Mouse (Mus musculus) hindbrain, embryonic 14.5 days (tissue): ENCODE data around the gene Mixl1. TPM values are rescaled to one million over a fixed set of nuclear protein-coding genes. Genes with fewer than 3 reads are reported as not detected.

Source experiments
- ATAC-seq: fragments of 200-750 bp; cut with Nextera tagmentation; 2 replicates; pipeline ENCODE4 v1.8.0; 2017; ENCODE audit warnings: moderate number of reproducible peaks, mild to moderate bottlenecking, moderate TSS enrichment, moderate library complexity; ENCODE audit not compliant: low FRiP score
- DNase-seq: peaks from one replicate; pipeline ENCODE4 v3.0.0-alpha.2; 2015; ENCODE audit warnings: low spot score
- H3K27ac ChIP-seq: fragments of 300-500 bp; sonication (generic); 2 replicates; pipeline ENCODE4 v1.5.1; 2014; ENCODE audit warnings: mild to moderate bottlenecking, moderate library complexity
- H3K27me3 ChIP-seq: fragments of 300-500 bp; sonication (generic); 2 replicates; pipeline ENCODE4 v1.6.1; 2014; ENCODE audit warnings: mild to moderate bottlenecking, low read length, mixed read lengths; ENCODE audit not compliant: control insufficient read depth, insufficient read depth
- H3K36me3 ChIP-seq: fragments of 300-500 bp; sonication (generic); replicated peaks from 2 replicates; pipeline ENCODE4 v1.6.1; 2014; ENCODE audit not compliant: control insufficient read depth, insufficient read depth
- H3K4me1 ChIP-seq: fragments of 300-500 bp; sonication (generic); replicated peaks from 2 replicates; pipeline ENCODE4 v1.6.1; 2014; ENCODE audit warnings: antibody characterized with exemption, low read length, mixed read lengths; ENCODE audit not compliant: control insufficient read depth, insufficient read depth
- H3K4me2 ChIP-seq: fragments of 300-500 bp; sonication (generic); replicated peaks from 2 replicates; pipeline ENCODE4 v1.6.1; 2014; ENCODE audit warnings: mild to moderate bottlenecking, moderate library complexity
- H3K4me3 ChIP-seq: fragments of 300-500 bp; sonication (generic); replicated peaks from 2 replicates; pipeline ENCODE4 v1.5.1; 2014; ENCODE audit warnings: mild to moderate bottlenecking, low read length
- H3K9ac ChIP-seq: fragments of 300-500 bp; sonication (generic); 2 replicates; pipeline ENCODE4 v1.6.1; 2014
- H3K9me3 ChIP-seq: fragments of 300-500 bp; sonication (generic); 2 replicates; pipeline ENCODE4 v1.6.1; 2016; ENCODE audit warnings: low read length; ENCODE audit not compliant: control insufficient read depth
- WGBS: fragments of 180-500 bp; shearing (Covaris S2); extraction: QIAGEN DNeasy Blood & Tissue Kit; methylation state at CpG from one replicate; pipeline ENCODE4 v1.1.7; 2014; 5-methylcytosine and 5-hydroxymethylcytosine counted together
- polyA plus RNA-seq: library from polyadenylated mRNA; unstranded; fragments of >200 nt; fragmentation: Nextera tagmentation; extraction: Ambion mirVana; gene quantifications from 2 replicates; pipeline ENCODE4 v1.2.1, GENCODE M21; 2014

Mixl1 gene
- polyA plus RNA-seq, 1 experiment from 2014 or later: 0.16 TPM

DNA sequence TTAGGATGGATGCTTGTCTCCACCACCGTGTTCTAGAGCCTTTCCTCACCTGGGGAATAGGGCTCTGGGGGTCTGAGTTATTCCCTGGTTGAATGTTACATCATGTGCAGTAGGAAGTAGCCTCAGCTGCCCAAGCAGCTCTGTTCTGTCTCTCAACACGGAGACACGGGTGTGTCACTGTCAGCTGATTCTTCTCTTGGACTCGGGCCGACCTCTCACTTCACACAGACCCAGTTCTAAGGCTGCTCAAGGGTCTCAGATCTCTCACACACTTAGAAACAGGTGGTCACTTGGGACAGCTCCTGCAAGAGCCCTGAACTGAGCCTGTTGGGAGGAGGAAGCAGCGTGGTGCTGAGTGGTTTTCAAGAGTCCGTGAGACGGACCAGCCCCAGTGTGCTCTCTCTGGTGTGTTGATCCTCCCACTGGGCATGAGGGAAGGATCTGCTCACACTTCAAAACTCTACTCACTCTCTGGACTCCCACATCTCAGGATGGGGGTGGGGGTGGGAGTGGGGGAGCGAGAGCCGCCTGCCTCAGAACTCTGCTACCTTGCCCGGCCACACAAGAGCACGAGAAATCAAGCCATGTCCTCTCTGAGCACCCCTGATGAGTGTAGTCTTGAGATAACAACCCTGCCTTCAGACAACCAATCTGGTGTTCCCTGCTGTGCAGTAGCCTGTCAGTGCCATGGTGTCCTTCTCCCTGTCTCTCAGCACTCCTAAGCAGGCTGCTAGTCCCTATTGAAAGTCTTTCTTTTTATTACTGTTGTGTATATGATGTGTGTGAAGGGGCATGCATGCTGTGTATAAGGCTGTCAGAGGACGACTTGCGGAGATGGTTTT lies 12.3 kb upstream of the Mixl1 start:
- DNase-seq (no peak), ATAC-seq (no peak)
- Histone ChIP-seq H3K4me1 (no peaks in the 10 kb centered on the region), H3K27ac (no peak overlapping the region), H3K4me3 (no peak overlapping the region), H3K27me3 (no peaks in the 10 kb centered on the region), H3K36me3 (no peaks in the 10 kb centered on the region), H3K4me2 (no peak overlapping the region), H3K9ac (no peak overlapping the region), H3K9me3 (no peaks in the 10 kb centered on the region)
- 75% methylated on average over 14 of the region's 14 CpGs for WGBS

- Histone ChIP-seq H3K4me2 (no peak overlapping the region), H3K4me3 (no peak overlapping the region), H3K27ac (no peak overlapping the region), H3K36me3 (no peaks in the 10 kb centered on the region), H3K4me1 (no peaks in the 10 kb centered on the region), H3K27me3 (no peaks in the 10 kb centered on the region), H3K9ac (no peak overlapping the region), H3K9me3 (no peaks in the 10 kb centered on the region)
- DNase-seq (no peak), ATAC-seq (no peak)
- WGBS: 82% methylated on average over 3 of the region's 3 CpGs
Observed at GRCm38 (mm10) chr1:180707813-180708212, 11.0 kb upstream of the Mixl1 start.

- H3K9me3 ChIP-seq: no peaks in the 10 kb centered on the region
- no peaks in the 10 kb centered on the region for H3K4me1 ChIP-seq
- no peaks in the 10 kb centered on the region for H3K36me3 ChIP-seq
- DNase-seq: no peak
- ATAC-seq: no peak
- H3K27ac ChIP-seq: no peak overlapping the region
- H3K4me2 ChIP-seq: no peak overlapping the region
- 76% methylated on average over 3 of the region's 3 CpGs for WGBS
- no peak overlapping the region for H3K9ac ChIP-seq
- H3K4me3 ChIP-seq: no peak overlapping the region
- no peaks in the 10 kb centered on the region for H3K27me3 ChIP-seq
Observed at GRCm38 (mm10) chr1:180707368-180707767, 10.5 kb upstream of the Mixl1 start.

DNA sequence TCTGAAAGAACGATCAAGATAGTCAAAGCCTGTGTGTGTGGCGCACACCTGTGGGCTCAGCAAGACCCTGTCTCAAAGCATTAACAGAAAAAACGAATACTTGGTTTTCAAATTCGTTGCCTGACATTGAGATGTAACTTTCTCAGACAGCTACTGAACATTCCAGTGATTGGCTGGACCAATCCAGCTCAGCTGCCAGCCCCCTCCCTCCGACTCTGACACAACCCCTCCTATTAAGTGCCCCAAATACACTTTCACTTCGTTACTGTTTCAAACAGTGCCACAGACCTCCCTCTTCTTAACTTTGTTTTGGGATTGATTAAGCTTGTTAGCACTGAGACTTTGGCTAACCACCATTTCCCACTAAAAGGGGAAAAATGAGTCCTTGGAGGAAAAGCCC lies 6.6 kb upstream of the Mixl1 start:
- Histone ChIP-seq H3K36me3 (no peaks in the 10 kb centered on the region), H3K4me2 (no peak overlapping the region), H3K4me1 (no peaks in the 10 kb centered on the region), H3K9me3 (no peaks in the 10 kb centered on the region), H3K27ac (no peak overlapping the region), H3K9ac (no peak overlapping the region), H3K27me3 (peaks cover 9% of the 10 kb centered on the region), H3K4me3 (no peak overlapping the region)
- DNase-seq: no peak
- WGBS: 55% methylated on average over 6 of the region's 6 CpGs
- ATAC-seq: no peak

GRCm38 (mm10) chr1:180698063-180698462 lies 1.2 kb upstream of the Mixl1 start:
- no peak overlapping the region for H3K4me3 ChIP-seq
- H3K4me1 ChIP-seq: peaks cover 6% of the 10 kb centered on the region; the same call in 1 of the 2 replicates
- no peak for DNase-seq
- H3K27ac ChIP-seq: no peak overlapping the region
- ATAC-seq: no peak
- no peak overlapping the region for H3K9ac ChIP-seq
- H3K9me3 ChIP-seq: no peaks in the 10 kb centered on the region
- 60% methylated on average over 5 of the region's 5 CpGs for WGBS
- no peaks in the 10 kb centered on the region for H3K36me3 ChIP-seq
- H3K4me2 ChIP-seq: no peak overlapping the region
- H3K27me3 ChIP-seq: peaks cover 51% of the 10 kb centered on the region

GRCm38 (mm10) chr1:180691284-180691683 lies 5.5 kb downstream of the Mixl1 start:
- 94% methylated on average over 7 of the region's 7 CpGs for WGBS
- H3K27ac ChIP-seq: no peak overlapping the region
- peaks cover 20% of the 10 kb centered on the region for H3K27me3 ChIP-seq
- no peak overlapping the region for H3K9ac ChIP-seq
- H3K4me2 ChIP-seq: no peak overlapping the region
- H3K9me3 ChIP-seq: no peaks in the 10 kb centered on the region
- H3K4me1 ChIP-seq: no peaks in the 10 kb centered on the region
- H3K4me3 ChIP-seq: no peak overlapping the region
- no peak for DNase-seq
- no peak for ATAC-seq
- H3K36me3 ChIP-seq: peaks cover 35% of the 10 kb centered on the region

Other genes starting within 250 kb of the Mixl1 start
- gene Stum, start 213.5 kb downstream of the Mixl1 start, polyA plus RNA-seq: 15.6 and 16.1 TPM in 2 replicates
- 85.4 and 86.8 TPM in 2 replicates for gene Parp1, start 128.1 kb downstream of the Mixl1 start, polyA plus RNA-seq
- 10.6 and 11.2 TPM in 2 replicates for gene Lin9, start 55.9 kb downstream of the Mixl1 start, polyA plus RNA-seq
- 27.1 and 27.6 TPM in 2 replicates for gene Acbd3, start 29.0 kb upstream of the Mixl1 start, polyA plus RNA-seq
- gene H3f3a, start 116.9 kb upstream of the Mixl1 start, polyA plus RNA-seq: 2,816 and 2,951 TPM in 2 replicates
- 26.9 and 28.2 TPM in 2 replicates for gene Sde2, start 154.1 kb upstream of the Mixl1 start, polyA plus RNA-seq
- 1.5 and 3.2 TPM in 2 replicates for gene Lefty2, start 196.1 kb upstream of the Mixl1 start, polyA plus RNA-seq
- gene Pycr2, start 207.3 kb upstream of the Mixl1 start, polyA plus RNA-seq: 63.0 and 68.0 TPM in 2 replicates
- gene Lefty1, start 238.0 kb upstream of the Mixl1 start, polyA plus RNA-seq: 0.20 and 0.41 TPM in 2 replicates
- 1.5 and 1.6 TPM in 2 replicates for gene Tmem63a, start 245.3 kb upstream of the Mixl1 start, polyA plus RNA-seq